Mouse (Mus musculus) neural tube, embryonic 12.5 days (tissue): ENCODE data around the gene Orai3. TPM values are rescaled to one million over a fixed set of nuclear protein-coding genes. Genes with fewer than 3 reads are reported as not detected.
A peak's percentile ranks its signal among the peaks of the same experiment; 100 is the strongest.

ENCODE experiments used
- ATAC-seq: fragments of 200-750 bp; cut with Nextera tagmentation; 2 replicates; pipeline ENCODE4 v1.8.0; 2017; ENCODE audit warnings: low read depth, mild to moderate bottlenecking, moderate TSS enrichment, moderate library complexity; ENCODE audit not compliant: low FRiP score
- H3K27ac ChIP-seq: fragments of 300-500 bp; sonication (generic); 2 replicates; pipeline ENCODE4 v1.5.1; 2016
- H3K27me3 ChIP-seq: fragments of 300-500 bp; sonication (generic); replicated peaks from 2 replicates; pipeline ENCODE4 v1.6.1; 2016; ENCODE audit warnings: mild to moderate bottlenecking
- H3K36me3 ChIP-seq: fragments of 300-500 bp; sonication (generic); 2 replicates; pipeline ENCODE4 v1.6.1; 2016; ENCODE audit warnings: mild to moderate bottlenecking
- H3K4me1 ChIP-seq: fragments of 300-500 bp; sonication (generic); 2 replicates; pipeline ENCODE4 v1.6.1; 2016
- H3K4me2 ChIP-seq: fragments of 300-500 bp; sonication (generic); replicated peaks from 2 replicates; pipeline ENCODE4 v1.6.1; 2016; ENCODE audit warnings: mild to moderate bottlenecking
- H3K4me3 ChIP-seq: fragments of 300-500 bp; sonication (generic); 2 replicates; pipeline ENCODE4 v1.5.1; 2016
- H3K9ac ChIP-seq: fragments of 300-500 bp; sonication (generic); 2 replicates; pipeline ENCODE4 v1.6.1; 2016; ENCODE audit warnings: mild to moderate bottlenecking
- H3K9me3 ChIP-seq: fragments of 300-500 bp; sonication (generic); 2 replicates; pipeline ENCODE4 v1.6.1; 2016; ENCODE audit warnings: mild to moderate bottlenecking
- WGBS: fragments of 180-500 bp; shearing (Covaris S2); methylation state at CpG from one replicate; pipeline ENCODE4 v1.1.7; 2016; 5-methylcytosine and 5-hydroxymethylcytosine counted together
- polyA plus RNA-seq: library from polyadenylated mRNA; unstranded; fragments of >200 nt; fragmentation: Nextera tagmentation; extraction: Ambion mirVana; gene quantifications from 2 replicates; pipeline ENCODE4 v1.2.1, GENCODE M21; 2016

Orai3 gene
- polyA plus RNA-seq, 1 experiment from 2014 or later: 7.9 TPM

DNA sequence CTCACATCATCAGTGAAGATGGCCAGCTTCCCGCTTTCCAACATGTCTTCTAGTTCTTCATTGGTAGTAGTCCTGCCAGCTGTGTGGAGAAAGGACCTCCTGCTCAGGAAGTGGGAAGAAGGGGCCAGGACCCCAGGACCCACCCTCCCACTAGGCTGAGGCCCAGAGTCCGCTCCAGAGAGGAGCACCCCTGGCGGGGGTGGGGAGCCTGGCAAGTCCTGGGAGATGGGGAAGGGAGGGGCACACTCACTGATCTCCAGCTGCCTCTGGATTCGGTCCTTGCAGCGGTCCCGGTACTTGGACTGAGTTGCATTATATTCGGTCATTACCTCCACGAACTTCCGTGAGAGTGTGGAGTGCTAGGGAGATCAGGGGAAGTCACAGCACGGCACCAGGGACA, 41.0 kb downstream of the Orai3 start:
- no peak overlapping the region for H3K4me3 ChIP-seq
- H3K27ac ChIP-seq: no peak overlapping the region
- ATAC-seq: no peak
- no peak overlapping the region for H3K9ac ChIP-seq
- no peak overlapping the region for H3K4me2 ChIP-seq
- WGBS: 76% methylated on average over 10 of the region's 10 CpGs
- H3K27me3 ChIP-seq: no peaks in the 10 kb centered on the region
- no peaks in the 10 kb centered on the region for H3K9me3 ChIP-seq
- 0 out of 2 replicates have a peak, but pooled peaks cover under 1% of the 10 kb centered on the region for H3K4me1 ChIP-seq
- H3K36me3 ChIP-seq: peaks cover 37% of the 10 kb centered on the region

DNA sequence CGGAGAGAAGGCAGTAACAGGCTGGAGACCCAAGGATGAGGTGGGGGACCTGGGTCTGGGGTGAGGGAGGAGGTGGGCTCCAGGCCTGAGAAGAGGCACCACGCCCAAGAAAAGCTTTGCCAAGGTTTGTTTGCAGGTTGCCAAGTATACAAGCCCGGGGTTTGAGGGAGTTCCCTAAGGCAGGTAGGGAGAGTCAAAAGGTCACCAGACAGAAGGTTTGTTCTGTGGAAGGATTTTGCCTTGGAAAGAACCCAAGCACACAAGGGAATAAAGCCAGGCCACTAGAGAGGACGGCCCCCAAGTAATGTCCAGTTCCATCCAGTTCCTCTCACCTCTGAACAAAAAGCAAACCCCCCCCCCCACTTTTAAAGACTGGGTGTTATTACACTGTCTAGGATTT, 41.6 kb downstream of the Orai3 start:
- Histone ChIP-seq H3K27ac (no peak overlapping the region), H3K36me3 (peaks cover 37% of the 10 kb centered on the region), H3K4me1 (peaks cover 6% of the 10 kb centered on the region; the same call in 1 of the 2 replicates), H3K4me3 (no peak overlapping the region), H3K9ac (no peak overlapping the region), H3K4me2 (no peak overlapping the region), H3K9me3 (no peaks in the 10 kb centered on the region), H3K27me3 (no peaks in the 10 kb centered on the region)
- 76% methylated on average over 4 of the region's 4 CpGs for WGBS
- ATAC-seq: no peak

DNA sequence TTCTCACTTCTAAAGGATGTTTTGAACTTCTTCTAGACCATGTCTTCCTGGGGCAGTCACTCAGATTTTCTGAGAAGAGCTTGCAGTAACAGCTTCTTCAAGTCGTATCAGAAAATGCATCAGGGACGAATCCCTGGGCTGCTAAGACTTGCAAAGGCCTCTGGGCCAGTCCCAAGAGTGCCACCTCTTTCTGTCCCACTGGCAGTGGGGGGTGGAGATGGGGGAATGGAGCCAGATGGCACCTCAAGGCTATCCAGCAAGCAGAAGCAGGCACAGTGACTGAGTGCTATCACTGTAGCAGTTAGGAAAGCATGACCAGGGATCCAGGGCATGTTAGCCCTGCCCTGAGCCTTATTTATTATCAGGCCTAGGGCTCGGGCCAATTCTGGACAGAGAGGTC, 42.7 kb downstream of the Orai3 start:
- WGBS: 83% methylated on average over 3 of the region's 3 CpGs
- Histone ChIP-seq H3K36me3 (peaks cover 32% of the 10 kb centered on the region), H3K4me3 (no peak overlapping the region), H3K9ac (no peak overlapping the region), H3K4me1 (peaks cover 7% of the 10 kb centered on the region; the same call in 1 of the 2 replicates), H3K27ac (no peak overlapping the region), H3K27me3 (no peaks in the 10 kb centered on the region), H3K4me2 (no peak overlapping the region), H3K9me3 (no peaks in the 10 kb centered on the region)
- no peak for ATAC-seq

GRCm38 (mm10) chr7:127813821-127814220, 44.2 kb downstream of the Orai3 start:
- ATAC-seq: no peak
- no peaks in the 10 kb centered on the region for H3K27me3 ChIP-seq
- peaks cover 30% of the 10 kb centered on the region for H3K36me3 ChIP-seq
- whole genome bisulfite sequencing: 80% methylated on average over 4 of the region's 4 CpGs
- H3K9me3 ChIP-seq: no peaks in the 10 kb centered on the region
- H3K27ac ChIP-seq: no peak overlapping the region
- no peak overlapping the region for H3K4me3 ChIP-seq
- no peak overlapping the region for H3K4me2 ChIP-seq
- H3K4me1 ChIP-seq: peaks cover 7% of the 10 kb centered on the region; the same call in 1 of the 2 replicates
- no peak overlapping the region for H3K9ac ChIP-seq

- Histone ChIP-seq H3K27me3 (no peaks in the 10 kb centered on the region), H3K4me1 (peaks cover 7% of the 10 kb centered on the region; the same call in 1 of the 2 replicates), H3K4me3 (no peak overlapping the region), H3K36me3 (peaks cover 30% of the 10 kb centered on the region), H3K9me3 (no peaks in the 10 kb centered on the region), H3K9ac (no peak overlapping the region), H3K27ac (no peak overlapping the region), H3K4me2 (no peak overlapping the region)
- no peak for ATAC-seq
- 85% methylated on average over 19 of the region's 19 CpGs for WGBS
Measured at GRCm38 (mm10) chr7:127814241-127814921, 44.8 kb downstream of the Orai3 start.

DNA sequence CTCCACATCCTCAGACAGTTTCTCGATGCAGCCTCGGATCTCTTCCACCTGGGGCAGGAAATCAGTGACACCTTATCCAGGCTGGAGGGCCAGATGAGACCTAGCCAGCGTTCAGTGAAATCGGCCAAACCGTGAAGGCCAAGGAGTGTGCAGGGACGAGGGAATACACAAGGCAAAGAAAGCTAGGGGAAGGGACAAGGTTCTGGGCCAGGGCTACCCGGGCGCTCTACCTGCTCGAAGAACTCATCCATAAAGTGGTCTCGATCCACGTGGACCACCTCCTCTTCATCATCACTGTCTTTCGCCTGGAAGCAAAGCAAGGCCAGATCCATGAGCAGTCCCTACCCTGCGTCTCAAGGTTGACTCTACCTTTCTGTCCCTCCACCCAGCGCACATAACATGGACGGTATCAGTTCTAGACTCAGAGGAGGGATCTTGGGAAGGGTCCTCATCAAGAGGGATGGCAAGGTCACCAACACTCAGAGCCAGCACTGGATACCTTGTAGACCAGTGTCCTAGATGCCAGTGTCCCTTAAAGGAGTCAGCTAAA, 45.6 kb downstream of the Orai3 start:
- no peak overlapping the region for H3K4me2 ChIP-seq
- H3K27me3 ChIP-seq: no peaks in the 10 kb centered on the region
- no peak overlapping the region for H3K27ac ChIP-seq
- H3K36me3 ChIP-seq: peaks cover 30% of the 10 kb centered on the region
- H3K9ac ChIP-seq: no peak overlapping the region
- no peak for ATAC-seq
- H3K9me3 ChIP-seq: no peaks in the 10 kb centered on the region
- peaks cover 7% of the 10 kb centered on the region; the same call in 1 of the 2 replicates for H3K4me1 ChIP-seq
- 91% methylated on average over 15 of the region's 15 CpGs for WGBS
- no peak overlapping the region for H3K4me3 ChIP-seq

- H3K9ac ChIP-seq: peak overlapping the region; percentile 5; the same call in 1 of the 2 replicates
- no peak overlapping the region for H3K4me3 ChIP-seq
- no peak for ATAC-seq
- no peak overlapping the region for H3K27ac ChIP-seq
- H3K4me1 ChIP-seq: peaks cover 11% of the 10 kb centered on the region; the same call in 1 of the 2 replicates
- 71% methylated on average over 15 of the region's 15 CpGs for WGBS
- no peaks in the 10 kb centered on the region for H3K27me3 ChIP-seq
- H3K4me2 ChIP-seq: no peak overlapping the region
- peaks cover 20% of the 10 kb centered on the region for H3K36me3 ChIP-seq
- no peaks in the 10 kb centered on the region for H3K9me3 ChIP-seq
Measured at GRCm38 (mm10) chr7:127815954-127816821, 46.6 kb downstream of the Orai3 start.

GRCm38 (mm10) chr7:127817053-127817452, 47.4 kb downstream of the Orai3 start:
- WGBS: 82% methylated on average over 7 of the region's 7 CpGs
- ATAC-seq: no peak
- Histone ChIP-seq H3K9ac (no peak overlapping the region), H3K4me2 (no peak overlapping the region), H3K4me3 (no peak overlapping the region), H3K27ac (no peak overlapping the region), H3K4me1 (peaks cover 11% of the 10 kb centered on the region; the same call in 1 of the 2 replicates), H3K36me3 (peaks cover 16% of the 10 kb centered on the region), H3K9me3 (no peaks in the 10 kb centered on the region), H3K27me3 (no peaks in the 10 kb centered on the region)

DNA sequence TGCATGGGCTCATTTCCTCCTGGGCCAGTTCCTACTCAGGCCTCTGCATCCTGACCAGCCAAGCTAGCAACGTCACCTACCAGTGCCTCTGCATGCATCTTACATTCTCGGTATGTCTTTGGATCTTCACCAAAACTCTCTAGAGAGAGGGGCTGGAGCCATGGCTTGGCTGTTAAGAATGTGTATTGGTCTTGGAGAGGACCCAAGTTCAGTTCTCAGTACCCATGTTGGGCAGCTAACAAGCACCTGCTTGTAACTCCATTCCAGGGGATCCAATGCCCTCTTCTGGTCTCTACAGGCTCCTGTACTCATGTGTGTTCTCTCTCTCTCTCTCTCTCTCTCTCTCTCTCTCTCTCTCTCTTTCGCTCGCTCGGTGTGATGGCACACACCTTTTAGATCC, 48.2 kb downstream of the Orai3 start:
- WGBS: 90% methylated on average over 5 of the region's 5 CpGs
- Histone ChIP-seq H3K27ac (no peak overlapping the region), H3K4me2 (no peak overlapping the region), H3K36me3 (peaks cover 11% of the 10 kb centered on the region), H3K4me1 (peaks cover 11% of the 10 kb centered on the region), H3K4me3 (no peak overlapping the region), H3K9me3 (no peaks in the 10 kb centered on the region), H3K9ac (no peak overlapping the region), H3K27me3 (no peaks in the 10 kb centered on the region)
- ATAC-seq: no peak

DNA sequence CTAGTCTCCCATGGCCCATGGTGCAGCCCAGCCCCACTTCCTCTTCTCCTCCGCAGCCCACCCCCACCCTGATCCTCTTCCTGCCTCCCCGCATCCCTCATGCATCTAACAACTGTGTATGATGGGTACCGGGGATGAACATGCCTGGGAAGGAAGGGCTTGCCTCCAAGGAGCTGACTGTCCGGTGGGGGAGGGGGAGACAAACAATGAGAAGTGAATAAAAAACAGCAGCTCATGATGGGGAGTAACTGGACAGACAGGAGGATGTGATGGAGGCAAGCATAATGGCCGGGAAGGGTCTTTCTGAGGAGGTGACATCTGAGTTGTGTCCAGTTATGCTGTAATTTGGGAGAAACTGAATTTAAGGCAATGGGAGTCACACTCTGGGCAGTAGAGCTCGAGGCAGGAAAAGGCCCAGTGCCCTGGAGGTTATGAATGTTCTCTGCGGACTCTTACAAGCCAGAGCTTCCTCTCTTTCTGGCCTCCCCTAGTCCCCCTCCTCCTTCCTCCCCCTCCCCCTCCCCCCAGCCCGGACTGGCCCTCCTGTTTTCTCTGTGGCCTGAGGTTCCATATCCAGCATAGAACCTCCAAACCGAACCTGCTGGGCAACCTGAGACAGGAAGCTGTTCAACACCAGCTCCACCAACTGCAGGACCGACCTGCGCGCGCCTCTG, 51.4 kb downstream of the Orai3 start:
- Histone ChIP-seq H3K27me3 (no peaks in the 10 kb centered on the region), H3K4me3 (no peak overlapping the region), H3K27ac (no peak overlapping the region), H3K9ac (no peak overlapping the region), H3K4me2 (no peak overlapping the region), H3K9me3 (no peaks in the 10 kb centered on the region), H3K4me1 (peaks cover 21% of the 10 kb centered on the region), H3K36me3 (0 out of 2 replicates have a peak, but pooled peaks cover 3% of the 10 kb centered on the region)
- WGBS: 76% methylated on average over 13 of the region's 13 CpGs
- ATAC-seq: no peak

- H3K4me3 ChIP-seq: no peak overlapping the region
- no peaks in the 10 kb centered on the region for H3K27me3 ChIP-seq
- no peak overlapping the region for H3K27ac ChIP-seq
- no peak overlapping the region for H3K4me2 ChIP-seq
- H3K9ac ChIP-seq: no peak overlapping the region
- no peak for ATAC-seq
- peaks cover 18% of the 10 kb centered on the region for H3K4me1 ChIP-seq
- WGBS: 93% methylated on average over 3 of the region's 3 CpGs
- no peaks in the 10 kb centered on the region for H3K9me3 ChIP-seq
- H3K36me3 ChIP-seq: 0 out of 2 replicates have a peak, but pooled peaks cover under 1% of the 10 kb centered on the region
Measured at GRCm38 (mm10) chr7:127822494-127822893, 52.9 kb downstream of the Orai3 start.
